Mouse (Mus musculus): ENCODE data around the gene Rapgef1. TPM values are rescaled to one million over a fixed set of nuclear protein-coding genes. Genes with fewer than 3 reads are reported as not detected.

Rapgef1 gene
- total RNA-seq (2021) = 10 to 100 TPM; 58.5 to 66.5 TPM
- long read RNA-seq, experiment 1, partial matches to known transcripts = 11 of 25 reads
- long read RNA-seq, experiment 1, other reads (novel, unspliced or antisense) = 14 of 25 reads
- long read RNA-seq, experiment 2, full-length matches to known transcripts = 2 of 21 reads
- long read RNA-seq, experiment 2, partial matches to known transcripts = 5 of 21 reads
- long read RNA-seq, experiment 2, other reads (novel, unspliced or antisense) = 14 of 21 reads

- DNase-seq = peak; percentile 95
These were observed at the start of gene Rapgef1 for GRCm38 (mm10) chr2:29619484-29620300. TSS of gene Rapgef1 (plus strand) at chr2:29619720.

DNA sequence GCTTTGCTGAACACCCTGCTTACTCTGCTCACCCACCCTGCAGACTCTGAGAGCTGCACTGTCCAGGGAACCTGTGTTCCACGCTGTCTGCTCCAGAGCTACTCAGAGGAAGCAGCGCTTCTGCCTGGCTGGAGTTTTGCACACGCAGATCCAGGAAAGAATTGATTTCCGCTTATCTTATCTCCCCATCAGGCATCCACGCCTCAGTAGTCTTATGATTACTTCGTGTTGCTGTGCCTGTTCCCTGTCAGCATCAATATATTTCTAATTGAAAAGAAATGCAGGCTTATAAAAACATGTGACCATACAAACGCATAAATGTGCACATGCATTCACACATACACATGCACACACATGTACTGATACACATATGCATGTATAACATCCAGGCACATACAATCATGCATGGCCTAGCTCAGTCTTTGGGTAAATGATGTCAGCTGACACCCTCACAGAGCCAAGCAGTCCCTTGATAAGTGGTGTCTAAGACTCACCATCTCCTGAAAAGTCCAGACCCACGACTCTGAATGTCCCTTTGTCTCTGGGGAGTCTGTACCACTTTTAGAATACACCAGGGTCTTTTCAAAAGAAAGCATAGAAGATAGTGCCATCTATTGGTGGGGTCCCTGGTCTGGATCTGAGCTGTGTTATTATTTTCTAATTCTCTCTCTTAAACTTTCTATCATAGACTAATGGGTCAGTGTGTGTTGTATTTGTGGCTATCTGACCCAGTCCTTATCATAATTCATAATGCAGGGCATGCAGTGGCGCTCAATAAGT is 47.4 kb upstream of the Rapgef1 start:
- no peak for DNase-seq

DNA sequence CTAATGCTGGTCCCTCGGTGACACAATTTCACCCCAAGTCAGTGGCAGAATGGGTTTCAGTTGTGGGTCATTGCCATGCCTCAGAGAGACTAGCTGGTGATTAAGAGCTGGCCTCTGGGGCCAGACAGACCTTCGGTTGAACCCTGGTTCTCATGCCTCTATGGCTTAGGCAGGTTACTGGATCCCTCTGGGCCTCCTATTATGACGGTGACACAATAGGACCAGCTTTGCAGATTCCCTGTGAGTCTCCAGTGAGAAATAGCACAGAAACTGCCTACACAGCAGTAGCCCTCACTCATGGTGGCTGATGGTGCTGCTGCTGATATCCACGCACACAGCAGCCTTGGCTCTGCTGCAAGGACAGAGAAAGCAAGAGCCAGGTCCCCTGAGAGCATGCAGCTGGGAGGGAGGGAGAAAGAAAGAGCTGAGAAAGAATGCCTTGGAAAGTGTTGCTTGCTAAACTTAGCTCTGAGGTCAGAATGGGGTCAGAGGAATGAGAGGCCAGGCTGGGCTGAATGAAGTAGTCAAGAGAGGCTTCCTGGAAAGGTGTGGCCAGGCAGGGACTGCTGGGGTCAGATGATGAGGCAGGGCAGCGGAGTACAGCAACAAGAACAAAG is 46.6 kb upstream of the Rapgef1 start:
- DNase-seq = no peak

DNA sequence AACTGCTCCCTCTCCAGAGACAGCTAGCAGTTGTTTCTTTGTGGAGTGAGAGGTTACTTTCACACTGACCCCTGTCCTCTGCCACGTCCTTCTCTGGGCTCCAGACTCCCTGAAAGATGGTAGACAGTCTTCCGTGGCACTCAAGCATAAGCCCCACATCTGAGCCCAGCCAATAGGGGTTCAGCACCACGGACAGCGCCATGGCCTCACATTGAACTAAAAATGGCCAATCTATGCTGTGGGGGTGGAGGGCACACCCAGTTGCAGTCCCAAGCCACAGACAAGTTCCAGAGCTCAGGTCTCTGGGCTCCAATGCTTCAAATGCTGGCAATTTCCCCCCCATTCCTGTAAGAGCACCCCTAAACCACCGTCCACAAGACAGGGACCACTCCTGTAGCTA is 45.9 kb upstream of the Rapgef1 start:
- DNase-seq = peak; percentile 82

GRCm38 (mm10) chr2:29574187-29574586 is 45.3 kb upstream of the Rapgef1 start:
- DNase-seq = no peak

DNA sequence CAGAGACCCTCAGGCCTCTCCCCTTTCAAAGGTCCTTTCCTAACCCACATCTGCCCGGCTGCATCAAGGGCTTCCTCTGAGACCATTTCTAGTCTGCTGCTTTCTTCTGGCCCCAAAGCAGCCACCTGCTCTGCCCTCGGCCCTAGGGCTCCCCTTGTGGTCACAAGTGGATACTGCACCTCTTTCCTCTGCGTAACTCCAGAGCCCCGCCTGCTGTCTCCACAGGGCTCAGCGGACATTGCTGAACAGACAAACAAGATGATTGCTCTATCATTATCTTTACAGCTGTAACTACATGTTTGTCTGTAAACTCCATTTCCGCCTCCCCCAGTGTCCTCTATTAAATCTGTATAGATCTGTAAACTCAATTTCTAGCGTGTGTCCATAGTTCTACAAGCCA is 37.1 kb upstream of the Rapgef1 start:
- peak; percentile 88 for DNase-seq

DNA sequence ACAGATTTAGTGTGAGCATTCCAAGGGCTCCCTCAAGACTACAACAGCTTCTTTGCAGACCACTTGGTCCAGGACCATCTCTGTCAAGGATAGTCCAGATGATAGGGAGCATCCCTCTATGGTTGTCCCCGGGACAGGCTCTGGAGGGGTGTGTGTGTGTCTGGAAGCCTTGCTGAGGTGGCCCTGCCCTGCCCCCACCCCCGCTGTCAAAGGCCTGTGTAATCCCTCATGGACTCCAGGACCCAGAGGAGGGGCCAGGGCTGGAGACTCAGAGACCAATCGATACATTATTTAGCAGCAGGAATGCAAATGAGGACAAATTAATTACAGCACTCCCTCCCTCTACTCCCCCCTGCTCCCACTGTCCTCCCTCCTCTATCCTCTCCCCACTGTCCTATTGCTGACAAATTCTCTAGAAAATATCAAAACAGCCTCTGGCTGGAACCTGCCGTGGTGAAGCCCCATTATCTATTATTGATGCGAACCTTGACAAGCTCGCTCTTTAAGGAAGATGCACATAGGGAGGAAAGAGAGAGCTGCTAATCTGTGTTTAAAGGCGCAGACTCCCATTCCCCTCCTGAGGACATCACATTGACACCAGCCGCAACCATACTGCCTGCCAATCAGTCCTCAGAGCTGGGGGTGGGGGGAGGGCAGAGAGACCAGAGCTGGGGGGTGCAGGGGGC is 33.4 kb upstream of the Rapgef1 start:
- no peak for DNase-seq

- no peak for DNase-seq
These were observed 31.5 kb upstream of the Rapgef1 start for GRCm38 (mm10) chr2:29588006-29588405.

DNA sequence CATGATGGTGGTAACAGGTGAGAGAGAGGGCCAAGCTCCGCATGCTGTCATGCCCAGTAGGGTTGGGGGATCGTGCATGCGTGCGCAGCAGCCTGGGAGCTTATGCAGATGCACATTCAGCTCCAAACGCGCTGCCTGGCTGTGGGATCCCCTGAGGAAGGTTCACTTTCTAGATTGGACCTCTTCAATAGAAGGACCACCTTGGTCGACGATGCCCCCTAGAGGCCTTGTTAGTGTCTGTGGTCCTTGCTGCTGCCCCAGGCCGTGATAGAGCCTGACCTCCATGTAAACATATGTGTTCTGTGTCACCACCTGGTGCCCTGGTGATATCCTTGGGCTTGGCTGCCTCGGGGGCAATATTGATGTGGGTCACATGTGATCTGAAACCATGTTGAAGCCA is 30.3 kb upstream of the Rapgef1 start:
- no peak for DNase-seq

DNA sequence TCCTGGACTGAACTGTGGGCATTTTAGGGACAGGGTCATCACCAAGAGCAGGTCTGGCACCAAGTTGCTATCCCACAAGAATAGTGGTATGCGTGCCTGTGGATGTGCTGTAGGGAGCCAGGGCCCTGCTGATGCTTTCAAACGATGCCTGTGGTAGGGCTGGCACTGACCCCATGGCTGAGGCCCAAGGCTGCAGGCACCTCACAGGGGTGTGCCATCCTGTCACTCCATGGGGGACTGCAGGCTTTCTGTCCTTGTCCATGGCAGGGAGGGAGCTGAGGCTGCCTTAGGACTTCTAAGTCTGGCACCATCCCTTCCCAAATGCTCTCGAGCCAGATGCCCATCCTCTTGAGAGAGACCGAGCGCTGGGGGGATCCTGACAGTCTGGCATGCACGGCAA is 27.9 kb upstream of the Rapgef1 start:
- DNase-seq = no peak

DNA sequence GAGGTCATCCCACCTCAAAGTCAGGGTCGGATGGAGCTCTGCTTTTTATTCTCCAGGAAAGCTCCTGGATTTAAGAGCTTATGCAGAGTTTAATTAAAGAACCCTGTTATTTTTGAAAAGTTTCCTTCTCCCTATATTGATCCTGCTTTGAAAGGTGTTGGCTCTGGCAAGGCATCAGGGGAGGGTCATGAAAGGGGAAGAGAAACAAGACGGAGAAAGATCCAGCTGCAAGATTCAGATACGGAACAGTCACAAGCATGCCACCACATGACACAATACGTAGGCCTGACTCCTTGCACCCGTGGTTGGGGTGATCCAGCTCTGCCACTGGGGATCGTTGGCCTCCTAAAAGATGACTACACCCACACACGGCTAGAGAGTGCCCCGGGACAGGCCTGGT is 27.0 kb upstream of the Rapgef1 start:
- no peak for DNase-seq

DNA sequence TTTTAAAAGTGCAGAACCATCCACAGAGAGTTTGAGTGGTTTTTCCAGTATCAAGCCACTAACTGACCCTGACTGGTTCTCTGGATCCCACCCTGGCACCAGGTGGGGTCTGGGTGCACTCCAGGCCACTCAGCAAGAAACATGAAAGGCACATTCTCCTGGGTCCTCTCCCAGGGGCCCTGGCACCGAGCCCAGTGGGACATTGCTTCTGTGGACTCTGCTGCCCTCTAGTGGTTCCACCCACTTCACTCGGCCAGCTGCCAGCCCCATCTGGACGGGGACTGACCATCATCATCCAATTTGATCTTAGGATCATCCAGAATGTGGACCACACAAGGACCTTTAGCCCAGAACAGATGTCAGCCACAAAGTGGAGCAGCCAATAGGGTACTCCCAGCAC is 15.6 kb upstream of the Rapgef1 start:
- peak; percentile 91 for DNase-seq

GRCm38 (mm10) chr2:29605591-29605990 is 13.9 kb upstream of the Rapgef1 start:
- no peak for DNase-seq

GRCm38 (mm10) chr2:29606460-29606859 is 13.1 kb upstream of the Rapgef1 start:
- no peak for DNase-seq

DNA sequence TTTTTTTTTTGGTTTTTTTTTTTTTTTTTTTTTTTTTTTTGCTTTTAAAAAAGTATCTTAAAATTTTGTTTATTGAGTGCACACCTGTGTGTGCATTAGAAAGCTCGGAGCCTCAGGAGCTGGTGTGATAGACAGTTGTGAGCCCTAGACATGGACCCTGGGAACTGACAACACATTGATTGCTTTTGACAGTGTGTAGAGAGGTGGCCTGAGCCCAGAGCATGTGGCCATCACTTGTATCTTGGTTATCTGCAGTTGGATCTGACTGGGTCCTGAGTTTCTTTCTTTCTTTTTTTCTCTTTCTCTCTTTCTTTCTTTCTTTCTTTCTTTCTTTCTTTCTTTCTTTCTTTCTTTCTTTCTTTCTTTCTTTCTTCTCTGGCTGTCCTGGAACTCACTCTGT is 2.2 kb upstream of the Rapgef1 start:
- no peak for DNase-seq

GRCm38 (mm10) chr2:29618926-29619483 is 515 bp upstream of the Rapgef1 start:
- DNase-seq = no peak

- no peak for DNase-seq
These were observed 844 bp downstream of the Rapgef1 start for GRCm38 (mm10) chr2:29620301-29620827.

- no peak for DNase-seq
These were observed 1.6 kb downstream of the Rapgef1 start for GRCm38 (mm10) chr2:29621163-29621562.

- DNase-seq = no peak
These were observed 2.1 kb downstream of the Rapgef1 start for GRCm38 (mm10) chr2:29621636-29622035.

GRCm38 (mm10) chr2:29622126-29623005 is 2.8 kb downstream of the Rapgef1 start:
- DNase-seq = no peak

Data from adrenal gland, postnatal 10 days (tissue).